Mouse (Mus musculus): ENCODE measurements around the gene Osm.

DNA sequence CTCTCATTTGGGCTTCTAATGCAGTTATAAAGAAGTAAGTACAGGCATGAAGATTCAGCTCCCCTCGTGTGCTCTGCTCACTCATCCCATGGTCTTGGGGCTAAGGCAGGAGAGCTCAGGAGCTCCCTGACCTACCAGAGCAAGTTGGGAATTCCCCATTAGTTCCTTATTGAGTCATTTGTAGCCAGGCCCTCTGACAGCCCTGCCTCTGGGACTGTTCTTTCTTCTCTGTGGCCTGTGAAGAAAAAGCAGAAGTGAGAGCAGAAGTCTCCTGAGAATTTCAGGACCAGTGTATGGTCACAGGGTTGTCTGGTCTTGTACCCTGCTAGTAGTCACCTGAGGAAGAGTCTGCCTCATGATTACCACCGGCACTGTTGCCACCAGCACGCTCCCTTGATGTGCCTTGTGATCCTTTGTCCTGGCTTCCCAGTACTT lies 40.6 kb upstream of the Osm start:
- TF ChIP-seq EP300 (IDR thresholded peaks at IDR 0.05; ENCODE audit: insufficient read depth, low read depth, low read length): no peak
- no peak for TF ChIP-seq POLR2A (IDR thresholded peaks at IDR 0.05; ENCODE audit: insufficient read depth, low read depth, low read length)
